Mouse (Mus musculus) cerebellum, adult 11-12 months (tissue): ENCODE results near the gene Ccdc47.

Experiments
- DNase-seq: peaks from one replicate; pipeline ENCODE4 v3.0.0; 2022

The Ccdc47 gene

GRCm38 (mm10) chr11:106159921-106160840 is 56.0 kb downstream of the Ccdc47 start:
- peak; percentile 88 for DNase-seq

- DNase-seq: peak; percentile 83
Measured at GRCm38 (mm10) chr11:106159216-106159920, 56.8 kb downstream of the Ccdc47 start.

- DNase-seq: no peak
Measured at GRCm38 (mm10) chr11:106158930-106159215, 57.3 kb downstream of the Ccdc47 start.

- peak; percentile 63 for DNase-seq
Measured at GRCm38 (mm10) chr11:106158081-106158929, 57.8 kb downstream of the Ccdc47 start.

GRCm38 (mm10) chr11:106157154-106157553 is 59.0 kb downstream of the Ccdc47 start:
- DNase-seq: no peak

GRCm38 (mm10) chr11:106156257-106156656 is 59.9 kb downstream of the Ccdc47 start:
- DNase-seq: no peak

- no peak for DNase-seq
Measured at GRCm38 (mm10) chr11:106155761-106156160, 60.4 kb downstream of the Ccdc47 start.

GRCm38 (mm10) chr11:106154770-106155169 is 61.4 kb downstream of the Ccdc47 start:
- no peak for DNase-seq

- DNase-seq: no peak
Measured at GRCm38 (mm10) chr11:106154091-106154490, 62.1 kb downstream of the Ccdc47 start.

GRCm38 (mm10) chr11:106152132-106152531 is 64.0 kb downstream of the Ccdc47 start:
- peak; percentile 62 for DNase-seq

GRCm38 (mm10) chr11:106151219-106151618 is 64.9 kb downstream of the Ccdc47 start:
- no peak for DNase-seq
